Mouse (Mus musculus) heart, adult 2 months (tissue): ENCODE results near the gene Prmt7.

Experiments
- CTCF ChIP-seq: fragments of 200-600 bp; IDR thresholded peaks from 2 replicates; pipeline ENCODE4 v1.8.1; 2022; ENCODE audit warnings: antibody characterized with exemption, mild to moderate bottlenecking, moderate library complexity
- EP300 ChIP-seq: fragments of 200-500 bp; IDR thresholded peaks from 2 replicates; pipeline ENCODE4 v1.6.1; 2011; ENCODE audit warnings: low read depth, low read length, control low read depth; ENCODE audit not compliant: insufficient read depth
- POLR2A ChIP-seq: fragments of 200-500 bp; IDR thresholded peaks from 2 replicates; pipeline ENCODE4 v1.6.1; 2011; ENCODE audit warnings: mild to moderate bottlenecking, low read depth, low read length, control low read depth; ENCODE audit not compliant: insufficient read depth

DNA sequence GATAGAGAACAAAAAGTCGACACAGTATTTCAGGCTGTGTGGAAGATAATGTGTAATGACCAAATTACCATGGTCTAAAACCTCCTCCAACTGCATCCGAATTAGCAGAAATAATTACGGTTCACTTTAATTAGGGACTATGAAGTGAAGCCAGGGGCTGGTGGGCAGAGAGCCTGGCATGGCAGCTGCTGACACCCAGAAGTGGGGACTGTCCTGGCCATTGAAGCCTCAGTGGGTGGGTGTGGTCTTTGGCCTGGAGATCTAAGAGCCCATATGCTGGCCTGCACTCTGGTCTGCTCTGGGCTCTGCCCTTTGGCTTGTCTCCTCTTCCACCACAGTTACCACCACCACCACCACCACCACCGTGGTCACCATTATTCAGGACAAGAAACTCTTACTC, 53.2 kb downstream of the Prmt7 start:
- TF ChIP-seq EP300 (no peak), POLR2A (no peak), CTCF (no peak)
